Mouse (Mus musculus): Measurements from ENCODE around the gene Capn8. TPM values are rescaled to one million over a fixed set of nuclear protein-coding genes. Genes with fewer than 3 reads are reported as not detected.

The Capn8 gene
- polyA plus RNA-seq, 1 experiment from 2014 or later: not detected

- no peaks in the 10 kb centered on the region for H3K9me3 ChIP-seq (ENCODE audit: control insufficient read depth, low read length)
- no peak overlapping the region for H3K9ac ChIP-seq (ENCODE audit: low read length)
- H3K36me3 ChIP-seq (ENCODE audit: control insufficient read depth, insufficient read depth, low read length): no peaks in the 10 kb centered on the region
- H3K27ac ChIP-seq (replicated peaks in 1 of 2; ENCODE audit: control insufficient read depth in 1 of 2, insufficient read depth in 1 of 2, low read depth in 2 of 2, low read length in 2 of 2): no peak overlapping the region
- no peak for ATAC-seq (ENCODE audit: insufficient number of reproducible peaks, insufficient read depth, low FRiP score, low read depth)
- H3K27me3 ChIP-seq (ENCODE audit: control insufficient read depth, insufficient read depth, low read length): no peaks in the 10 kb centered on the region
- no peak overlapping the region for H3K4me2 ChIP-seq (ENCODE audit: low read length)
- peaks cover 6 to 14% of the 10 kb centered on the region in 2 experiments for H3K4me1 ChIP-seq (ENCODE audit: control insufficient read depth in 2 of 2, insufficient read depth in 2 of 2, low read length in 2 of 2)
- H3K4me3 ChIP-seq (ENCODE audit: control insufficient read depth in 1 of 2, insufficient read depth in 1 of 2, low read depth in 1 of 2, low read length in 2 of 2): no peak overlapping the region
- WGBS: 24% methylated on average over 3 of the region's 3 CpGs
Measured at GRCm38 (mm10) chr1:182571148-182571547, 6.3 kb downstream of the Capn8 start.

DNA sequence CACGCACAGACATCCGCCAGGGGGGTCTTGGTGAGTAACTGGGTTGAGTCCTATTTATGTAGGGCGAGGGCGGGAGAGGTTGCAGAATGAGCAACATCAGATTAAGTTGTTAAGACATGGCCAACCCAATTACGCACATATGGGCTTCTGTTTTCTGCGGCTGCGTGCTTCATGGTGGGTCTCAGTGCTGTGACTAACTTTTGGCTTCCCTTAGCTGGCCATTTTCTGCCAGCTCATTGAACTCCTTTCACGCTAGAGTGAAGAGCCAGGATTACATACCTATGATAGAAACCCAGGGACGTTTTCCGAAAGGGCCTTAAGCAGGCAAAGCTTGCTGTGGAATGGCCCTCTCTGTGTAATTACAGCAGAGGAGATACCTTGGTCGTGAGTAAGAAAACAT lies 7.2 kb downstream of the Capn8 start:
- H3K36me3 ChIP-seq (ENCODE audit: control insufficient read depth, insufficient read depth, low read length): no peaks in the 10 kb centered on the region
- no peak for ATAC-seq (ENCODE audit: insufficient number of reproducible peaks, insufficient read depth, low FRiP score, low read depth)
- H3K4me1 ChIP-seq (ENCODE audit: control insufficient read depth in 2 of 2, insufficient read depth in 2 of 2, low read length in 2 of 2): peaks cover 6 to 14% of the 10 kb centered on the region in 2 experiments
- no peak overlapping the region for H3K4me2 ChIP-seq (ENCODE audit: low read length)
- H3K27ac ChIP-seq (replicated peaks in 1 of 2; ENCODE audit: control insufficient read depth in 1 of 2, insufficient read depth in 1 of 2, low read depth in 2 of 2, low read length in 2 of 2): no peak overlapping the region
- no peaks in the 10 kb centered on the region for H3K27me3 ChIP-seq (ENCODE audit: control insufficient read depth, insufficient read depth, low read length)
- H3K4me3 ChIP-seq (ENCODE audit: control insufficient read depth in 1 of 2, insufficient read depth in 1 of 2, low read depth in 1 of 2, low read length in 2 of 2): no peak overlapping the region
- H3K9ac ChIP-seq (ENCODE audit: low read length): no peak overlapping the region
- no peaks in the 10 kb centered on the region for H3K9me3 ChIP-seq (ENCODE audit: control insufficient read depth, low read length)
- 82% methylated on average over 11 of the region's 11 CpGs for WGBS

- H3K36me3 ChIP-seq (ENCODE audit: control insufficient read depth, insufficient read depth, low read length): no peaks in the 10 kb centered on the region
Measured at GRCm38 (mm10) chr1:182573856-182574665, 9.3 kb downstream of the Capn8 start.

DNA sequence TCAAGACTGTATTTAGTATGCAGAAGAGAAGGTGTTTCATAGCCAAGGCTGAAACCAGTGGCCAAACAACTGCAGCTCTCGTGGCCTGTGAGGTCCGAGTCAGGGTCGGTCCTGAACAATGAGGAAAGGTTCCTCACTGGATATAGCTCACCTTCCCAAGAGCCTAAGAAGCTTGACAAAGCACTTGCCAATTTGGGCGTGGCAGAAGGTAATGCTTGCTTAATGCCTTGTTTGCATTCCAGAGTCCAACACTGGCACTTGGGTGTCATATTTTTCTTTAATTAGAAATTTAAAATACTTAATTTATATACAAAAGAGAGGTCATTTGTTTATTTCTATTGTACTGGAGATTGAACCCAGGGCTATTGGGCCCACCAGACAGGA lies 9.9 kb downstream of the Capn8 start:
- H3K36me3 ChIP-seq (ENCODE audit: control insufficient read depth, insufficient read depth, low read length): no peaks in the 10 kb centered on the region
- H3K4me1 ChIP-seq (ENCODE audit: control insufficient read depth in 2 of 2, insufficient read depth in 2 of 2, low read length in 2 of 2): peaks cover 6 to 14% of the 10 kb centered on the region in 2 experiments
- H3K4me2 ChIP-seq (ENCODE audit: low read length): no peak overlapping the region
- no peaks in the 10 kb centered on the region for H3K9me3 ChIP-seq (ENCODE audit: control insufficient read depth, low read length)
- no peaks in the 10 kb centered on the region for H3K27me3 ChIP-seq (ENCODE audit: control insufficient read depth, insufficient read depth, low read length)
- H3K27ac ChIP-seq (replicated peaks in 1 of 2; ENCODE audit: control insufficient read depth in 1 of 2, insufficient read depth in 1 of 2, low read depth in 2 of 2, low read length in 2 of 2): no peak overlapping the region
- no peak overlapping the region for H3K4me3 ChIP-seq (ENCODE audit: control insufficient read depth in 1 of 2, insufficient read depth in 1 of 2, low read depth in 1 of 2, low read length in 2 of 2)
- 66% methylated on average over 4 of the region's 4 CpGs for WGBS
- no peak overlapping the region for H3K9ac ChIP-seq (ENCODE audit: low read length)
- no peak for ATAC-seq (ENCODE audit: insufficient number of reproducible peaks, insufficient read depth, low FRiP score, low read depth)

More at GRCm38 (mm10) chr1:182573856-182574665, 9.3 kb downstream of the Capn8 start:
- 33% methylated on average over 8 of the region's 8 CpGs for WGBS
- Histone ChIP-seq H3K9ac (ENCODE audit: low read length) (no peak overlapping the region), H3K4me1 (ENCODE audit: control insufficient read depth in 2 of 2, insufficient read depth in 2 of 2, low read length in 2 of 2) (peaks cover 6 to 14% of the 10 kb centered on the region in 2 experiments), H3K27ac (replicated peaks in 1 of 2; ENCODE audit: control insufficient read depth in 1 of 2, insufficient read depth in 1 of 2, low read depth in 2 of 2, low read length in 2 of 2) (no peak overlapping the region), H3K9me3 (ENCODE audit: control insufficient read depth, low read length) (no peaks in the 10 kb centered on the region), H3K4me3 (ENCODE audit: control insufficient read depth in 1 of 2, insufficient read depth in 1 of 2, low read depth in 1 of 2, low read length in 2 of 2) (no peak overlapping the region), H3K4me2 (ENCODE audit: low read length) (no peak overlapping the region), H3K27me3 (ENCODE audit: control insufficient read depth, insufficient read depth, low read length) (no peaks in the 10 kb centered on the region)
- ATAC-seq (ENCODE audit: insufficient number of reproducible peaks, insufficient read depth, low FRiP score, low read depth): no peak

DNA sequence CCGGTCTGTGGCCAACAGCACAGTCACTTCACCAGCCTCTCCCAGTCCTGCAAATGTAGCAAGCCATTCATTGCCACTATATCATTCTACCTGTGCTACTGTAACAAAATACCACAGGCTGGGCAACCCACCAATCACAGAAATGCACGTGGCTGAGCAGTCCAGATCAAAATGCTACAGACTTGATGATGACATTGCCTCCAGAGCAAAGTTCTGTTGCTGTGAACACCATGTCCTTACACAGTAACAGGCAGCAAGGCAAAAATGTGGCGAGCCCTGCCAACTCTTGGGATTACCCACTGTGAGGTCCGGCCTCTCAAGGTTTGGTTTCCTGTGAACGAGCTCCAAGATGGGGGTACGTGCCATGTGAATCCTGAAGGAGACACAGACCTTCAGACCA lies 19.4 kb downstream of the Capn8 start:
- no peak overlapping the region for H3K9ac ChIP-seq (ENCODE audit: low read length)
- H3K4me2 ChIP-seq (ENCODE audit: low read length): no peak overlapping the region
- no peaks in the 10 kb centered on the region for H3K27me3 ChIP-seq (ENCODE audit: control insufficient read depth, insufficient read depth, low read length)
- no peak overlapping the region for H3K4me3 ChIP-seq (ENCODE audit: control insufficient read depth in 1 of 2, insufficient read depth in 1 of 2, low read depth in 1 of 2, low read length in 2 of 2)
- no peak overlapping the region for H3K27ac ChIP-seq (replicated peaks in 1 of 2; ENCODE audit: control insufficient read depth in 1 of 2, insufficient read depth in 1 of 2, low read depth in 2 of 2, low read length in 2 of 2)
- H3K9me3 ChIP-seq (ENCODE audit: control insufficient read depth, low read length): no peaks in the 10 kb centered on the region
- no peak for ATAC-seq (ENCODE audit: insufficient number of reproducible peaks, insufficient read depth, low FRiP score, low read depth)
- WGBS: 87% methylated on average over 6 of the region's 6 CpGs
- no peaks in the 10 kb centered on the region for H3K36me3 ChIP-seq (ENCODE audit: control insufficient read depth, insufficient read depth, low read length)
- H3K4me1 ChIP-seq (ENCODE audit: control insufficient read depth in 2 of 2, insufficient read depth in 2 of 2, low read length in 2 of 2): peaks cover 4 to 6% of the 10 kb centered on the region in 2 experiments; a peak in 2 of 4 replicates

- H3K36me3 ChIP-seq (ENCODE audit: control insufficient read depth, insufficient read depth, low read length): no peaks in the 10 kb centered on the region
- 0 out of 2 replicates have a peak overlapping the region, but pooled peaks have one; percentile 27 for H3K9ac ChIP-seq (ENCODE audit: low read length)
- no peak for ATAC-seq (ENCODE audit: insufficient number of reproducible peaks, insufficient read depth, low FRiP score, low read depth)
- WGBS: 18% methylated on average over 16 of the region's 16 CpGs
- H3K4me3 ChIP-seq (ENCODE audit: control insufficient read depth in 1 of 2, insufficient read depth in 1 of 2, low read depth in 1 of 2, low read length in 2 of 2): peak overlapping the region; percentile 21 to 34
- peak overlapping the region; percentile 60 for H3K4me2 ChIP-seq (ENCODE audit: low read length)
- H3K27ac ChIP-seq (replicated peaks in 1 of 2; ENCODE audit: control insufficient read depth in 1 of 2, insufficient read depth in 1 of 2, low read depth in 2 of 2, low read length in 2 of 2): no peak overlapping the region
- H3K9me3 ChIP-seq (ENCODE audit: control insufficient read depth, low read length): no peaks in the 10 kb centered on the region
- no peaks in the 10 kb centered on the region for H3K27me3 ChIP-seq (ENCODE audit: control insufficient read depth, insufficient read depth, low read length)
- H3K4me1 ChIP-seq (ENCODE audit: control insufficient read depth in 2 of 2, insufficient read depth in 2 of 2, low read length in 2 of 2): peaks cover 4 to 6% of the 10 kb centered on the region in 2 experiments; a peak in 2 of 4 replicates
Measured at GRCm38 (mm10) chr1:182585162-182585840, 20.5 kb downstream of the Capn8 start.

DNA sequence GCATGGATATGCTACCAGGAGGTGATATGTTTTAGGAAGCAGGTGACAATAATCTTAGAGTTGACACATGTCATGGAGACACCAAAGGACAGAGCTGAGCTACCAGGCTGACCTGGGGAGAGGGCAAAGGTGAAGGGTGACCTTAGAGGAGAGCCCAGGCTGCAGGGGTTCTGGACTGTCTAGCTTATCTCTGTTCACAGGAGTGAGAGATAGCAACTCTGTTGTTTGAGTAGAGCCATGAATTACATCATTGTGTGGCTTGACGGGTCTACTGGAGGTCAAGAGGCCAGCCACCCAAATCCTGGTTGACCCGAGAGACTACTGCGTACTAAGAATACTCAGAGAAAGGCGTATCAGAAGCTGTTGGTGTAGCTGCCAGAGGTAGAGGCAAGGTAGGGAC lies 22.9 kb downstream of the Capn8 start:
- ATAC-seq (ENCODE audit: insufficient number of reproducible peaks, insufficient read depth, low FRiP score, low read depth): no peak
- Histone ChIP-seq H3K4me1 (ENCODE audit: control insufficient read depth in 2 of 2, insufficient read depth in 2 of 2, low read length in 2 of 2) (peaks cover 7 to 12% of the 10 kb centered on the region in 2 experiments; a peak in 3 of 4 replicates), H3K27me3 (ENCODE audit: control insufficient read depth, insufficient read depth, low read length) (no peaks in the 10 kb centered on the region), H3K4me3 (ENCODE audit: control insufficient read depth in 1 of 2, insufficient read depth in 1 of 2, low read depth in 1 of 2, low read length in 2 of 2) (no peak overlapping the region), H3K9ac (ENCODE audit: low read length) (no peak overlapping the region), H3K36me3 (ENCODE audit: control insufficient read depth, insufficient read depth, low read length) (no peaks in the 10 kb centered on the region), H3K4me2 (ENCODE audit: low read length) (no peak overlapping the region), H3K27ac (replicated peaks in 1 of 2; ENCODE audit: control insufficient read depth in 1 of 2, insufficient read depth in 1 of 2, low read depth in 2 of 2, low read length in 2 of 2) (no peak overlapping the region), H3K9me3 (ENCODE audit: control insufficient read depth, low read length) (no peaks in the 10 kb centered on the region)
- 32% methylated on average over 4 of the region's 4 CpGs for WGBS
